Mouse (Mus musculus) myocyte (in vitro differentiated cells): ENCODE data around the gene Shroom3. TPM values are rescaled to one million over a fixed set of nuclear protein-coding genes. Genes with fewer than 3 reads are reported as not detected.

ENCODE experiments used
- H3K27me3 ChIP-seq: one replicate; pipeline ENCODE4 v1.6.1; 2011; ENCODE audit not compliant: control insufficient read depth, insufficient read depth, insufficient read length
- H3K36me3 ChIP-seq: one replicate; pipeline ENCODE4 v1.6.1; 2011; ENCODE audit not compliant: control insufficient read depth, insufficient read depth
- H3K4me2 ChIP-seq: one replicate; pipeline ENCODE4 v1.6.1; 2011; ENCODE audit warnings: low read depth, control low read depth
- H3K4me3 ChIP-seq: one replicate; pipeline ENCODE4 v1.5.1; 2011; ENCODE audit warnings: mild to moderate bottlenecking, control low read depth, moderate library complexity
- H3K79me2 ChIP-seq: one replicate; pipeline ENCODE4 v1.6.1; 2011; ENCODE audit not compliant: control insufficient read depth, insufficient read depth
- H3ac ChIP-seq: one replicate; pipeline ENCODE4 v1.6.1; 2011; ENCODE audit not compliant: control insufficient read depth, insufficient read length
- CEBPB ChIP-seq: IDR thresholded peaks from 2 replicates; pipeline ENCODE4 v1.6.1; 2011; ENCODE audit warnings: mild to moderate bottlenecking, moderate library complexity; ENCODE audit not compliant: poor library complexity, insufficient read depth, severe bottlenecking
- E2F4 ChIP-seq: IDR thresholded peaks from one replicate; pipeline ENCODE4 v1.6.1; 2011; ENCODE audit warnings: mild to moderate bottlenecking, control low read depth, moderate library complexity; ENCODE audit not compliant: insufficient read depth
- MAX ChIP-seq: IDR thresholded peaks from one replicate; pipeline ENCODE4 v1.6.1; 2011; ENCODE audit warnings: low read depth, mild to moderate bottlenecking, control low read depth
- MYOD1 ChIP-seq, 3 experiments: IDR thresholded peaks; one replicate each; pipeline ENCODE4 v1.6.1; 2011; ENCODE audit warnings: control low read depth in 2 of 3, low read depth in 2 of 3, mild to moderate bottlenecking in 2 of 3, moderate library complexity in 1 of 3; ENCODE audit not compliant: insufficient read length in 2 of 3, control insufficient read depth in 1 of 3
- MYOG ChIP-seq, 3 experiments: IDR thresholded peaks; one replicate each; pipeline ENCODE4 v1.6.1; 2011; ENCODE audit warnings: control low read depth in 2 of 3, low read depth in 2 of 3, mild to moderate bottlenecking in 2 of 3; ENCODE audit not compliant: insufficient read length in 2 of 3, control insufficient read depth in 1 of 3, insufficient read depth in 1 of 3
- POLR2A ChIP-seq: IDR thresholded peaks from one replicate; pipeline ENCODE4 v1.6.1; 2011; ENCODE audit warnings: low read depth, mild to moderate bottlenecking, control low read depth, moderate library complexity; ENCODE audit not compliant: insufficient read length
- POLR2AphosphoS2 ChIP-seq: IDR thresholded peaks from one replicate; pipeline ENCODE4 v1.6.1; 2011; ENCODE audit warnings: low read depth, control low read depth; ENCODE audit not compliant: insufficient read length
- REST ChIP-seq: IDR thresholded peaks from one replicate; pipeline ENCODE4 v1.6.1; 2011; ENCODE audit warnings: mild to moderate bottlenecking, control low read depth, moderate library complexity; ENCODE audit not compliant: insufficient read depth, insufficient read length
- SRF ChIP-seq: IDR thresholded peaks from one replicate; pipeline ENCODE4 v1.6.1; 2011; ENCODE audit warnings: low read depth; ENCODE audit not compliant: control insufficient read depth, insufficient read length
- TCF12 ChIP-seq: IDR thresholded peaks from one replicate; pipeline ENCODE4 v1.6.1; 2011; ENCODE audit warnings: mild to moderate bottlenecking, control low read depth; ENCODE audit not compliant: poor library complexity, insufficient read depth, severe bottlenecking
- TCF3 ChIP-seq: IDR thresholded peaks from one replicate; pipeline ENCODE4 v1.6.1; 2011; ENCODE audit warnings: low read depth, control low read depth; ENCODE audit not compliant: insufficient read length
- USF1 ChIP-seq: IDR thresholded peaks from one replicate; pipeline ENCODE4 v1.6.1; 2011; ENCODE audit warnings: low read depth, mild to moderate bottlenecking, control low read depth, moderate library complexity
- polyA plus RNA-seq: library from polyadenylated mRNA; unstranded; fragments of >200 nt; fragmentation: generic; extraction: Trizol; gene quantifications from one replicate; pipeline ENCODE4 v1.2.1, GENCODE M21; 2012; ENCODE audit warnings: missing spikeins

The Shroom3 gene
- polyA plus RNA-seq, 1 experiment, result 7.1 TPM

DNA sequence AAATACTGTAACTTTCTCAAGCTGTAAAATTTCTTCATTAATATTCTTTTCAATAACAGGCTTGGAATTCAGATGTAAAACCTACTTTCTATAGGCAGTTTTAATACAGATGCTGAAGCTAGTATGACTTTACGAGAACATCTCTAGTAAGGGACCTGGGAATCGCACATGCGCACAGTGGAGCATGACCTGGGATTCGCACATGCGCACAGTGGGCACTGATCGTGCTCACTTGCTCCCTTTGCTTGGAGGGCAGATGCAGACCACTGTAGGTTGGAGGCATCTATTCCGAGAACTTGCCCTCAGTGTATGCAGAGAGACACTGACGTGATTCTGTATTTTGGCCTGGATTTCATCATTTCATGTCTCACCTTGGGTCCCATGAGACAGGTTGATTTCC is 212.6 kb downstream of the Shroom3 start:
- TF ChIP-seq TCF3 (no peak), MYOG (IDR thresholded peaks at IDR 0.05; ENCODE audit: control insufficient read depth in 1 of 3, insufficient read depth in 1 of 3, insufficient read length in 2 of 3, low read depth in 2 of 3) (no peak)
- Histone ChIP-seq H3ac (no peak overlapping the region), H3K27me3 (peaks cover 13% of the 10 kb centered on the region), H3K36me3 (no peaks in the 10 kb centered on the region), H3K4me2 (no peak overlapping the region), H3K79me2 (no peaks in the 10 kb centered on the region), H3K4me3 (no peak overlapping the region)

- Histone ChIP-seq H3K27me3 (peaks cover 13% of the 10 kb centered on the region), H3K36me3 (no peaks in the 10 kb centered on the region), H3ac (no peak overlapping the region), H3K79me2 (no peaks in the 10 kb centered on the region), H3K4me2 (no peak overlapping the region), H3K4me3 (no peak overlapping the region)
- TF ChIP-seq TCF3, result no peak
- no peak for TF ChIP-seq MAX
- TF ChIP-seq CEBPB, result no peak
- no peak for TF ChIP-seq TCF12
- TF ChIP-seq E2F4, result no peak
- no peak for TF ChIP-seq POLR2A
- no peak for TF ChIP-seq MYOD1 (IDR thresholded peaks at IDR 0.05; ENCODE audit: control insufficient read depth in 1 of 3, insufficient read length in 2 of 3, low read depth in 2 of 3)
- TF ChIP-seq SRF, result no peak
- no peak for TF ChIP-seq REST
- TF ChIP-seq USF1, result no peak
- no peak for TF ChIP-seq MYOG (IDR thresholded peaks at IDR 0.05; ENCODE audit: control insufficient read depth in 1 of 3, insufficient read depth in 1 of 3, insufficient read length in 2 of 3, low read depth in 2 of 3)
- TF ChIP-seq POLR2AphosphoS2, result no peak
Measured at GRCm38 (mm10) chr5:92896725-92897280, 213.6 kb downstream of the Shroom3 start.

DNA sequence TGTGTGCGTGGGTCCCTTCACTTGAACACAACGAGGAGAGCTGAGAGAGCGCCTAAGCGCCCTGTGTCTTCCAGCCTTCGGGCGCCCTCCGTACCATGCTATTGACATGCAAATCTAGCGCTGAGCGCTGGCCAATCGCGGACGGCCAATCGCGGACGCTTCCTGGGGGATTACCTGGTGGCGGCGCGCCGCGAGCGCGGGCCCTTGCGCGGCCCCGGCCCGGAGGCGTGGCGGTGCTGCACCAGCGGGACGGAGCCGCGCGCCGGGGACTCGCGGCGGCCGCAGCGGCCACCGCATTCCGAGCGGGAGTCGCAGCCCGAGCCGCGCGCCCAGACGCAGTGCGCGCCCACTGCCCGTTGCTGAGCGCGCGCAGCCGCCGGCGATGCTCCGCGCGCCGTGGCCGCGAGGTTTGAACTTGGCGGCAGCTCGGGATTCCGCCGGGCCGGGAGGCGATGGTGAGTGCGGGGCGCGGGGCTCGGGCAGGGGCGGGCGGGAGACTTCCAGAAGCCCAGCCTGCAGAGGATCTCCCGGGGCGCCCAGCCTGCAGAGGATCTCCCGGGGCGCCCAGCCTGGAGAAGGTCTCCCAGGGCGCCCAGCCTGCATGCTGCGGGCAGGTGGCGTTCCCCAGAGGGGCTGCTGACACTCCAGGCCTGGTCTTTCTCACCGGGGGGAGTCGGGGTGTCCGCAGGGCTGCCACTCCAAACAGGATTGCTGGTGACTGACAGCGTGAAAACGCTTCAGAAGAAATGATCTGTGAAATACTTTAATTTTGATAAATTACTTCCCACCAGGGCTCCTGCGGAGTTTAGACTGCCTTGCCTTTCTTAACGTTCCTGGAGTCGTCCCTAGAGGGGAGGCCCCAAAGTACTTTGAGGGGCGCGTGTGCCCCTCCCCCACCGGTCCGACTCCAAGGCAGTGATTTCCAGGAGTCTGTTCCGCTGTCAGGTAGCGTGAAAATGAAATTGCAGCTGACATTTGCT is 214.8 kb downstream of the Shroom3 start:
- Histone ChIP-seq H3K79me2 (no peaks in the 10 kb centered on the region), H3K4me3 (no peak overlapping the region), H3K27me3 (peaks cover 13% of the 10 kb centered on the region), H3K36me3 (no peaks in the 10 kb centered on the region), H3ac (no peak overlapping the region), H3K4me2 (peak overlapping the region; percentile 27)
- TF ChIP-seq TCF3, result no peak
- no peak for TF ChIP-seq REST
- no peak for TF ChIP-seq POLR2AphosphoS2
- TF ChIP-seq MAX, result no peak
- TF ChIP-seq E2F4, result no peak
- no peak for TF ChIP-seq TCF12
- no peak for TF ChIP-seq POLR2A
- TF ChIP-seq MYOD1 (IDR thresholded peaks at IDR 0.05; ENCODE audit: control insufficient read depth in 1 of 3, insufficient read length in 2 of 3, low read depth in 2 of 3), result no peak

- Histone ChIP-seq H3ac (no peak overlapping the region), H3K27me3 (peaks cover 13% of the 10 kb centered on the region), H3K4me2 (no peak overlapping the region), H3K36me3 (no peaks in the 10 kb centered on the region), H3K4me3 (no peak overlapping the region), H3K79me2 (no peaks in the 10 kb centered on the region)
- TF ChIP-seq E2F4 (no peak), TCF12 (no peak), SRF (no peak), USF1 (no peak), TCF3 (no peak), MYOD1 (IDR thresholded peaks at IDR 0.05; ENCODE audit: control insufficient read depth in 1 of 3, insufficient read length in 2 of 3, low read depth in 2 of 3) (no peak)
Measured at GRCm38 (mm10) chr5:92900470-92900869, 217.2 kb downstream of the Shroom3 start.

DNA sequence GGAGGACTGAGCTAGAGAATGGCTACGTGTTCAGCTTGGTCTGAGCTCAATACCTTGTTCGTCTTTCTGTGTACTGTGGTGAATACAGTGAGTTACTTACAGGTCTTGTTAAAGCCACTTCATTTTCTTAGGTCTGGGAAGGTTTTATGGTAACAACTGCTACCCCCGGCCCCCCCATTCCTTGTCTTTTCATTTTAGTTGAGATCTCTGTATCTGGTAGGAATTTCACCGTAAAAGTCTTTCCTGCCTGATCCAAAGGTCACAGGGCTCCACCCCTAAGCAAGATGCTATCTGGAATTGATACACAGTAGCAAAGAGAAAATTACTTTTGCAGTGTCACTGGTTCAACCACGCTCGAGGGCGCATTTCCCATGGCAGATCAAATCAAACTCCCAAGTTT is 218.6 kb downstream of the Shroom3 start:
- H3K36me3 ChIP-seq, result no peaks in the 10 kb centered on the region
- H3K4me3 ChIP-seq, result no peak overlapping the region
- H3K4me2 ChIP-seq, result no peak overlapping the region
- no peak overlapping the region for H3ac ChIP-seq
- H3K79me2 ChIP-seq, result no peaks in the 10 kb centered on the region
- peaks cover 13% of the 10 kb centered on the region for H3K27me3 ChIP-seq
- TF ChIP-seq POLR2AphosphoS2 (no peak), CEBPB (no peak), USF1 (no peak), SRF (no peak), E2F4 (no peak)
